Mouse (Mus musculus) layer of hippocampus, adult 2 months (tissue): Measurements from ENCODE around the gene Slc25a27. TPM values are rescaled to one million over a fixed set of nuclear protein-coding genes. Genes with fewer than 3 reads are reported as not detected.

Experiments used
- DNase-seq, 2 experiments: peaks; one replicate each; pipeline ENCODE4 v3.0.0; 2022; ENCODE audit warnings: low spot score in 2 of 2
- H3K27ac ChIP-seq: fragments of 200-600 bp; 2 replicates; pipeline ENCODE4 v1.8.1; 2022
- H3K4me3 ChIP-seq: fragments of 200-600 bp; 2 replicates; pipeline ENCODE4 v1.8.1; 2022; ENCODE audit warnings: mild to moderate bottlenecking
- CTCF ChIP-seq: fragments of 200-600 bp; conservative IDR thresholded peaks from 2 replicates; pipeline ENCODE4 v1.8.1; 2022; ENCODE audit warnings: antibody characterized with exemption, mild to moderate bottlenecking, moderate library complexity
- long read RNA-seq, 2 experiments: library from polyadenylated mRNA; stranded (forward); transcript quantifications; one replicate each; pipeline ENCODE4 v2.0.0; 2021; ENCODE audit warnings: borderline mapping rate in 2 of 2
- total RNA-seq, 2 experiments: library from RNA; stranded (reverse); gene quantifications; 2 replicates each; pipeline ENCODE4 v1.2.3; 2021

Gene Slc25a27
- total RNA-seq: 10 to 100 TPM; 38.0 to 42.9 TPM
- long read RNA-seq, experiment 1, transcript Slc25a27-201 (9 exons, 2,895 nt): major isoform, 5 of 17 reads
- long read RNA-seq, experiment 1, partial matches to known transcripts: 3 of 17 reads
- long read RNA-seq, experiment 1, other reads (novel, unspliced or antisense): 9 of 17 reads
- long read RNA-seq, experiment 2, transcript Slc25a27-201 (9 exons, 2,895 nt): major isoform, 18 of 36 reads
- long read RNA-seq, experiment 2, partial matches to known transcripts: 8 of 36 reads
- long read RNA-seq, experiment 2, other reads (novel, unspliced or antisense): 9 of 36 reads

DNA sequence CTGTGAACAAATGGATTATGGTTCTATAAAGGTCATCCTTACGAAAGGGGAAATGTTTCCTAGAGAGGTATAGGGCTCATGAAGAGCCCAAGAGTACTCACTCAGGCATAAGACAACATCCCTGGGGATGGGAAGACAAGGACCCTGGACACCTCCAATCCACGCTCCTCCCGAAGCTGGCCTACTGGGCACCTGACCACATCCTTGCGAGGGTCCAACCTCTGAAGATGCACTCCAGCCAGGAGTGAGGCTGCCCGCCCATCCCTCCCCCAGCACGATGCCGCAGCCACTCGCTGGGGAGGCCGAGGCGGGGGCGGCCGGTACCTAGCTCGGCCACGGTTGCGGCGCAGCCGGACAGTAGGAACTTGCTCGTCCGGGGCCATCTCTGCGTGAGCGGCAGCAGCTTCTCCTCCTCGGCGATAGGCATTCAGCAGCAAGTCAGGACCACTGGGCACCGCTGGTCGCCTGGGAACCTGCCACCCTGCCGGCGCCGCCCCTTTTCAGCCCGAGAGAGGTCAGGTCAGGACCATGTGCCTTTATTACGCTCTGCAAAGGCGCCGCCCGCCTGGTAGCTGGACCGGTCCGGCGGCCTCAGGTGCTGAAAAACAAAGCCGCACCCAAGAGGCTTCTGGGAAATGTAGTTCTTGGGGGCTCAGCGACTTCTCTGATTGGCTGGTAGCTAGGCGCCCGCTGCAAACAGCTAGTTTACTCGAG lies at the start of gene Slc25a27:
Slc25a27 (minus strand) TSS at position 639 of the 714 bp plus-strand sequence.
- peak within 1 kb of the TSS; percentile 94 for H3K27ac ChIP-seq
- peak; percentile 80 to 92 for DNase-seq
- TF ChIP-seq CTCF: no peak
- H3K4me3 ChIP-seq: peak within 1 kb of the TSS; percentile 90

DNA sequence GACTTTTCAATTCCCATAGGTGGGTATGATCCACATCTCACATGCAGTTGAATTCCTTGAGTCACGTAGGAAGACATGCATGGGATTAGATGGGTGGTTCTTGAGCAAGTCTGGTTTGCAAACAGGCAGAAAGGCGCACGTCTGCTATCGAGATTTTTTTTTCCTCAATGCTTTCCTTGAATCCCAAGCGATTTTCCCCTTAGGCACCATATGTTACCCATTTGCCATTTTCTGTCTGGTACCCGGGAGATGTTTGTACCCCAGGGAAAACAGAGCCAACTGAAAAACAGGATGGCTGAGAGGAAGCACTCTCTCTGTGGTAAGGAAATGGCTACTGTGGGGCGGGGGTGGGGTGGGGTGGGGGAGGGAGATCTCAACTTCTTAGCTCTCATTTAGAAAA lies 49.6 kb upstream of the Slc25a27 start:
- TF ChIP-seq CTCF: no peak
- DNase-seq: peak in 1 of 2 experiments; percentile 6
- Histone ChIP-seq H3K27ac (no peak overlapping the region), H3K4me3 (no peak overlapping the region)

DNA sequence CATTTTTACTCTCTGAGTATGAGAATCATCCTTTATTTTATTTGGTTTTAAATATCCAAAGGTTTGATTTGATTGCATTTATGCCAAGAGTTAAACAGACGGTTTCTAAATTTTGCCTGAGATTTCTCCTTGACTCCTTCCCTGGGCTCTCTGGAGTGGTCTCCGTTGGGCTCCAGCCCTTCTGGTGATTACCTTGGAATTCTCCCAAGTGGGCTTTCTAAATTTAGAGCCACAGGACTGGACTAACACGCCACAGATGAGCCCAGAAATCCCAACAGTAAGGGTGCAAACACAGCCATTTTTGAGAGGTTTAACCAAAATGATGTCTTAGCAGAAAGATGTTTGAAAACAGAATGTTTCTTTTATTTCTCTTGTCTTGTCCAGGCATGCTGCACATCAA lies 47.2 kb upstream of the Slc25a27 start:
- Histone ChIP-seq H3K4me3 (no peak overlapping the region), H3K27ac (no peak overlapping the region)
- no peak for TF ChIP-seq CTCF
- no peak for DNase-seq

DNA sequence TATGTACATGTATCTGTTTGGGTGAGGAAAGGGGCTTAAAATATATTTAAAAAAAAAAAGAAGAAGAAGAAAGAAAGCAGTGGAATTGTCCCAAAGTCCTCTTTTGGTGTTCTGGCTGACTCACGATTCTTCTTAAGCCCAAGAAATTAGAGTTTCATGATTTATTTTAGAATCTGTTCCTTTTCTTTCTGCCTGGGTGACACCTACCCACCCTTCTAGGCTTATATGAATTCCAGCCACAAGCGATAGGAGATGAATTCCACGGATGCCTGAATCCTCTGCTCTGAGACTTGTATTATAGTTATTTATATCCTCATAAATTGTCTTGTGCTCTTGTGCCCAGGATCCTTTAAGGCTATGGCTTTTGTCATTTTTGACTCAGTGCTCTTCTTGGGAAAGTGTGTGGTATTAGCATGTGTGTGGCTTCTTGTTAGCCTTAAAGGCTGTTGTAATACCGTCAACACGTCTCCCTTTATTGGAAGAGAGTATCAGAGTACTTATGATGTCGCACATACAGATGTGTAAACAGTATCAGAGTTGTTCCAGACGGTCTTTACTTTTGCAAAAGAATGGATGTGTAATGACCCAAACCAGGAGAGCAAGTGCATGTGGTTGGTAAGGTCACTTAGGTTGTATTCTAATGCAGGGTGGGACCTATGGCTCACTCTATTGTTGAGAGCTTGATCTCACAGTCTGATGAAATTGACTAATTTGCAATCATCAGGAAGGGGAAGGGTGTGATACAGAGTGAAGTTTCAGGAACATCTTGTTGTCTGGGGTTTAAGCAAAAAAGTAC lies 44.7 kb upstream of the Slc25a27 start:
- no peak for TF ChIP-seq CTCF
- Histone ChIP-seq H3K4me3 (no peak overlapping the region), H3K27ac (no peak overlapping the region)
- DNase-seq: no peak

DNA sequence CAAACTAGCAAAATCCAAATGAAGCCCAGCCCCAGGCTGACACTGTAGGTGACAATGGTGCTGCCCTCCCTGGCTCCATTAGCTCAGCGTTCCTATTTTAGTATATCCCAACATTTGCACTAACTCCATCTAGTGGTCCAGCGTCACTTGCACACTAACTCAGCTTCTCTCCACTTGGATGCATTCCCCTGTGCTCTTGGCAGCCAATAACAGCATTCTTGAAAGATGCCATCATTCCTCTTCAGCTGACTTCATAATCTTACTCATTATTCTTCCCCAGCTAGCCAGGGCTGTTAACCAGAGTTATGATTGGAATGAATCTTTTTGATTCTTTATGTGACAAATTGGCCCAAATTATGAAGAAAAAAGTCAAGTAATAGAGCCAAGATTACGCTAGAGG lies 40.2 kb upstream of the Slc25a27 start:
- no peak overlapping the region for H3K4me3 ChIP-seq
- no peak overlapping the region for H3K27ac ChIP-seq
- no peak for DNase-seq
- no peak for TF ChIP-seq CTCF

DNA sequence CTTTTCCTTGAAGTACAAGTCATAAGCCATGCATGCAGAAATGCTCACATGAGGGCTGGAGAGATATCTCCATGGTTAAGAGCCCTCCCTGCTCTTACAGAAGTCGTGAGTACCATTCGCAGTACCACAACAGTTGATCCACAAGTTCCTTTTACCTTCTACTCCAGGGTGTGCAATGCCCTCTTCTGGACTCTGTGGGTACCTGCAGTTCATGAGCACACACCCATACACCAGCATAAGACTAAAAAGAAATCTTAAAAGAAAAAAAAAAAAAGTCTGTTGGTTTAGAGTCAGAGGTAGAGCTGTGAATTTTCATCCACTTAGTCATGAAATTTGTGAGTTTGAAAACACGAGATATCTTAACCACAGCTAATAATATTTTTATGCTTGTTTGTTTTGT lies 39.7 kb upstream of the Slc25a27 start:
- TF ChIP-seq CTCF: no peak
- Histone ChIP-seq H3K27ac (no peak overlapping the region), H3K4me3 (no peak overlapping the region)
- no peak for DNase-seq

DNA sequence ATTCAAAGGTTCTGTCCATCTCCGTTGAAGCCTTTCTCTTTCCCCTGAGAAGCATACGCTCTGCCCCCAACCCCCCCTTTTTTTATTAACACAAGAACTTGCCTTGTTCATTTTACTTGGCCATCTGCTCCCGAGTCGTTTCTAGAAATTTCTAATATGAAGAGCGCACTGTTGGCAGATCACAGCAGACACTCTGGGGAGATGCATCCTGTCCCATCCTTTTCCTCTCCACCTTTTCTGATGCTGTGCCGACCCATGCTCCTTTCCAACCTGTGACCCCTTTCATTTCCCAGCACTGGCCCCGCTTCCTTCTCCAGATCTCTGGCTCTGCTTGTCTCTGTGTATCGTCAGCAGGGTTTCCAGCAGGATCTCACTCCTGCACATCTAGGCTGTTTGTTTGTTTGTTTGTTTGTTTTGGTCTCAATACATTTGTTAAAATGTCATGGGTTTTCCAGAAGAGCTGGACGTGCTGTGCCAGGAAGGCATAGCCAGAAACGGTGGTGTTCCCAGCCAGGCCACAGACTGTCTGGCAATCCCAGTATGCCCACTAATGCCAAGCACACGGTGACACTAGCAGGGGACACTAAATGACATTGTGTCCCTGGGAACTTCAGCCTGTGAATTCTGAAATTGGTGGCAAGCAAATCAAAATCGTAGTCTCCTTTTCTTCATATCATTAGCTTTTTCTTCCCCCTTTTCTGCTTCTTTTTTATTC lies 37.4 kb upstream of the Slc25a27 start:
- DNase-seq: no peak
- TF ChIP-seq CTCF: no peak
- Histone ChIP-seq H3K4me3 (no peak overlapping the region), H3K27ac (no peak overlapping the region)

DNA sequence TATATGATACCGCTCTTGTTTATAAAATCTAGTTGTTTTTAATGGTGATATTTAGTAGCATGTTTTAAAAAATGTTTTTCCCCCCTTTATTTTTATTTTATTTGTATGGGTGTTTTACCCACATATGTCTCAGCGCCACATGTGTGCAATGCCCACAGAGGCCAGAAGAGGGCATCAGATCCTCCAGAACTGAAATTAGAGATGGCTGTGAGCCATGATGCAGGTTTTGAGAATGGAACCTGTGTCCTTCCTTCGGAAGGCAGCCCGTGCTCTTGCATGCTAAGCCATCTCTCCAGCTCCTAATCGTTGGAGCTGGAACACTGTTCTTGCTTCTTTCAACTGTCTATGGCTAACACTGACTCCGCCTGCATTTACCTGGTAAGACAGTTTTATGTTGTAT lies 34.0 kb upstream of the Slc25a27 start:
- DNase-seq: peak; percentile 4 to 56
- peak; percentile 90 for TF ChIP-seq CTCF
- Histone ChIP-seq H3K4me3 (no peak overlapping the region), H3K27ac (no peak overlapping the region)

DNA sequence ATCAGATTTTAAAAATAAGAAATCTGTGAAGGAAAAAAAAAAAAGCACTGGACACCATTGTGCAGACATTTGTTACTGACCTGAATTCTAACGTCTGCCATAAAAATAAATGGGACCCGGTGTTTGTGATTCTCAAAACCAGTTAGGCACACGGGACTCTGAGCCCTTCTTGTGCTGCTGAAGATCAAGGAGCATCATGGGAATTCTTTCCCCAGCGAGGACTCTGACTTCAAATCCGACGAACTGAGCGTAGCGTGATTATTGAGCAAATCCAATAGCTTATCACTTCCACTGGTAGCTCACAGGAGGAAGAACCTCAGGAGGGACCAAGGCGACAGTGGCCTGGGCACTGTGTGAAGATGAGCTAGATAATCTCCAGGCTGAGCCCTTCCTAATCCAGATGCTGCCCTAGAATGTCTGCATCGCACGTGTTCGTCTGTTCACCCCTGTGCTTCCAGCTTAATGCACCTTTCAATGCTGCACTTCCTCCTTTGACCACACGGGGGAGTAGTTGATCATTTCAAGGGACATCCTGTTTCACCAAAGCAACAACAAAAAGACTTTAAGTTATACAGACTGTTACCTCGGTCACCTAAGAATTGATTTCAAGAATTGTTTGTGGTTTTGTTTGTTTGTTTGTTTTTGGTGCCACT lies 32.1 kb upstream of the Slc25a27 start:
- peak; percentile 50 to 86 for DNase-seq
- no peak overlapping the region for H3K27ac ChIP-seq
- TF ChIP-seq CTCF: peak; percentile 94
- H3K4me3 ChIP-seq: no peak overlapping the region

DNA sequence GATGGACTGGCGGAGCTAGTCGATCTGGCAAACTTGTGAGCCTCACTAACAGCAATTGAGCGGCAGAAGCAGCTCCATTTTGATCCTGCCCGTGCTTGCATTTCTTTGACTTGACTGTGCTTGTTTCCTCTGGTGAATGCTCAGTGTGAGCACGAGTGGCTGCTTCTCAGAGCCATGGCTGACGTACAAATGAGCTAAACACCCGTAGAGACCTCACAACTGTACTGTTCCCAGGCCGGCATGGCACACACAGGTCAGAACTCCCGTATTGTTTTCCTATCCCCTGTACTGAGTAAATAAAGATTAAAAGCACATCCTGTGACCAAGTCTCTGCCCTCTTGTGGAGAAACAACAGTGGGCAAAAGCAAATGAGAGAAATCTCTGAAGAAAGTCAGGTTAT lies 22.6 kb upstream of the Slc25a27 start:
- DNase-seq: no peak
- no peak for TF ChIP-seq CTCF
- H3K27ac ChIP-seq: no peak overlapping the region

DNA sequence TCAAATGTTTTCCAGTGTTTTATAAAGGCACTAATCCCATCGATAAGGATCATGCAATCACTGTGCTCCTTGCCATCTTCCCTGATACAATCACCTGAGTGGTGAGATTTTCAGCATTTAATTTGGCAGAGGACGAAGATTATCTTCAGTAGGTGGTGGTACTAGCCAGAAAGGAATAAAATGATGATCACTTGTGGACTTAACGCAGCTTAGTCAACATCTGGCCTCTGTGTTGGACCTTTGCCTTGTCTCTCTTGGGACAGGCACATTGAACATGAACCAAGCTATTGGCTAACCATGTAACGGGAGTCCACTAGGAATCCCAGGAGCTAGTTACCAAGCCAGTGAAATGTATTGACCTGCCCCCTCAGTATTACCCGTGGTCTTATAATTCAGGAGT lies 17.6 kb upstream of the Slc25a27 start:
- DNase-seq: no peak
- no peak overlapping the region for H3K4me3 ChIP-seq
- H3K27ac ChIP-seq: no peak overlapping the region
- no peak for TF ChIP-seq CTCF

More for the DNA sequence above, 22.6 kb upstream of the Slc25a27 start:
- H3K4me3 ChIP-seq: no peak overlapping the region

DNA sequence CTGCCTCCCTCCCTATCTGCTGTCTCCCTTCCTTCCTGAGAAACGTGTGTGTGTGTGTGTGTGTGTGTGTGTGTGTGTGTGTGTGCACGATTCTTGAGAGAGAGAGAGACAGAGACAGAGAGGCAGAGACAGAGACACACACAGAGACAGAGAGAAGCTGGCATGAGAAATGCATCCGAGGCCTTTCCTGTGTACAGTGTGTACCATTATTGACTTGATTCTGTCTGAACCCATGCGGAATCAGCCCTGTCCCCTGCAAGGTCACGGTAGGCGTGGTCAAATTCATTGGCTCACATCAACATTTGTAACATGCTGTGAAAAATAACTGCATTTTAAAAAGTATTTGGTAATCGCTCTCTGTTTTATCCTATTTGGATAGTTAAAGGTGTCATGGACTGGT lies 17.1 kb upstream of the Slc25a27 start:
- H3K4me3 ChIP-seq: no peak overlapping the region
- DNase-seq: no peak
- no peak for TF ChIP-seq CTCF
- H3K27ac ChIP-seq: no peak overlapping the region
